Mouse (Mus musculus) yolk sac, embryonic 10.5 days (tissue): ENCODE measurements around the gene Ces2b.
"Not testable (repeated sequence)": the region's sequence is repeated elsewhere in the genome, so short reads cannot be mapped to it uniquely, and the experiment has no call there.

Experiments used
- DNase-seq: peaks from one replicate; pipeline ENCODE4 v3.0.0-alpha.2; 2017; ENCODE audit warnings: low spot score

Gene Ces2b

DNA sequence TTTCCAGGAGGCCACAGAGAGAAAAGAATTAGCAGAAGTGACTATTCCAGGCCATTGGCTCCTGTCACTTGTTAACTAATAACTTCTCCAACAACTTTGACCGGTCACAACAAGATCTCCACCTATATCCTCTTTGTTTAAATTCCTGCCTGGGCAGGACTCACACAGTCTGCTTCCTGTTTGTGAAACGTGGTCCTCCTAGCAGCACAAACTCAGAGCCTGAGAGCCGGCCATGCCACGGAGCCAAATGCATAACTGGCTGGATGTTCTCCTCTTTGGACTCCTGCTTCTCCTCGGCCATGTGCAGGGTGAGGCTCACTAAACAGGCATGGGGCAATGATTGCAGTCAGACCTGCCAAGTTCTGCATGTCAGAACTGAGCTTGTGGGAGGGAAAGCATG is at the start of gene Ces2b:
Gene Ces2b, plus strand, starts transcription at position 133 of the 400 bp plus-strand sequence.
- peak; percentile 50 for DNase-seq

- no peak for DNase-seq
These were observed 44.3 kb upstream of the Ces2b start for GRCm38 (mm10) chr8:104787049-104787448.

DNA sequence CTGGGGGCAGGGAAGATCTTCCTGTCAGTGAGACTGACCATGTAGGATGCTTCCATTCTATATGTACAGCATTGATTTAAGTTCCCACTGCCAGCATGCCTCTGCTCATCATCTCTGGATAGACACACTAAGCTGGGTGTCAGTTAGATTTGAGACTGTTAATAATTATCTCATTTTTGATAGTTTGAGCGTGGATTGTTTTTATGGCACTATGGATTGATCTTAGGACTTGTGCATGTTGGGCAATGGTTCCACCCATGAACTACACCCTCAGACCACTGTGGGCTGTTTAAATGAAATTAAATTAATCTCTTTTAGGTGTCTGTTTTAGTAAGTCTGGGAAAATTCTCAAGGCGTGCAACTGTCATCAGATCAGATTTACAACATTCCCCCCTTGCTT is 42.4 kb upstream of the Ces2b start:
- no peak for DNase-seq

GRCm38 (mm10) chr8:104789886-104790680 is 41.3 kb upstream of the Ces2b start:
- DNase-seq, result no peak

- DNase-seq, result no peak
These were observed 32.0 kb upstream of the Ces2b start for GRCm38 (mm10) chr8:104799385-104799784.

DNA sequence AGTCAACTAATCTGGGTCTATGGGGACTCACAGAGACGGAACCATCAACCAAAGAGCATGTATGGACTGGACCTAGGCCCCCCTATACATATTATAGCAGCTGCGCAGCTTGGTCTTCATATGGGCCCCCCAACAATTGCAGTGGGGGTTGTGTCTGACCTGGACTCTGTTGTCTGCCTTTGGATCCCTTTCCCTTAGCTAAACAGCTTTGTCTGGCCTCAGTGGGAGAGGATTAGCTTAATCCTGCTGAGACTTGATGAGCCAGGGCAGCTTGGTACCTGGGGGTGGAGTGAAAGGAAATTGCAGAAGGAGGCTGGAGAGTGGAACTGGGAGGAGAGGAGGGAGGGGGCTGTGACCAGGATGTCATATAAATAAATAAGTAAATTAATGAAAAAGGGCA is 25.2 kb upstream of the Ces2b start:
- DNase-seq, result no peak

DNA sequence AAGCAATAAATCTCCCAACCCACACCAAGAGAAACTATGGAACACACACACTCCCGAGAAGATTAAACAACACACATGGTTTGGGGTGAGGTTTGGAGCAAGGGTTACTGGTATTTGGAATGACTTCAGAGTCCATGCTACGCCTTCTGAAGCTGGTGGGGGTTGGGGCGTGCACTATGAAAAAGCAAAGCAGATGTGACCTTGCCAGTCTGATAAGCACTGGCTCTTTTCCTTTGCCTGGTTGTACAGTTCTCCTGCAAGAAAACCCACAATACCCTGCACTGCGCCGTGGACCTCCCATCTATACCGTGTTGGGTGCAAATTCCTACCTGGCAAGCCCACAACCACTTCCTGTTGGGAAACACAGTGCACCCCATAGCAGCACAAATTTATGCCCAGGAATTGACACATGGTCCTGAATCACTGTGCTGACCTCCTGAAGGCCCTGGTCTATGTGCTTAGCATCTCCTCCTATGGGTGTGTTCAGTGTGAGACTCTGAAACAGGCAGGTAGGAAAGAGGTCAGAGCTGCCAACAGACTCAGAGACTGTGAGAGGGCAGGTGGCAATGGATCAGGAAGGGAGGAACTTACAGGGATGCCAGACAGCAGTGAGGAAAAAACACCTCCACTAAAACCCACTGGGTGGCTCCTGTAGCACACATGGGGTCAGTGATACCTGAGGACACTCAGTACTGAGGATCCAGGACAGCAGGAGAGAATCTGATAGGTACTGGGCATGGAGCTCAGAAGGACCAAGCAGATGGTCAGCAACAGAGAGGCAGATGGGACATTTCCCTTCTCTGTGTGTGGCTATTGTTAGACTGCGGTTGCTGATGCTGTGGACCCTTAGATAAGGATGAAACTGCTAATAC is 22.6 kb upstream of the Ces2b start:
- no peak for DNase-seq

- no peak for DNase-seq
These were observed 21.9 kb upstream of the Ces2b start for GRCm38 (mm10) chr8:104809436-104809835.

DNA sequence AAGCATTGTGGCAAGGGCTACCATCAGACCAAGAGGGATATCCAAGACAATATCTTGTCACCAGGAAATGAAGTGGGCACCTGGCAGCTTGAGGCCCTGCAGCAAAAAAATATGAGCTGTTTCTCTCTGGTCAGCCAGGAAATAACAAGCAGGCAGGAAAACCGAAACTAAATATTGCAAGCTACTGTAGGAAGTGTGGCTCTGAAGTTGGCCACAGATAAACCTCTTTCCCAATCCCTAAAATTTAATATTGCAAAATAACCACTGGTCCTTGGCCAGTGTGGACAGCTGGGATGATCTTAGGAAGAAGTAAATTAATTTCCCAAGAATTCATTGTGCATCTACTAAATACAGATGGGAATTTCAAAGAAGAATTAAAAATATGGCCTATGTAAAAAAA is 4.5 kb upstream of the Ces2b start:
- DNase-seq, result no peak

GRCm38 (mm10) chr8:104828221-104828620 is 3.2 kb upstream of the Ces2b start:
- DNase-seq, result no peak

DNA sequence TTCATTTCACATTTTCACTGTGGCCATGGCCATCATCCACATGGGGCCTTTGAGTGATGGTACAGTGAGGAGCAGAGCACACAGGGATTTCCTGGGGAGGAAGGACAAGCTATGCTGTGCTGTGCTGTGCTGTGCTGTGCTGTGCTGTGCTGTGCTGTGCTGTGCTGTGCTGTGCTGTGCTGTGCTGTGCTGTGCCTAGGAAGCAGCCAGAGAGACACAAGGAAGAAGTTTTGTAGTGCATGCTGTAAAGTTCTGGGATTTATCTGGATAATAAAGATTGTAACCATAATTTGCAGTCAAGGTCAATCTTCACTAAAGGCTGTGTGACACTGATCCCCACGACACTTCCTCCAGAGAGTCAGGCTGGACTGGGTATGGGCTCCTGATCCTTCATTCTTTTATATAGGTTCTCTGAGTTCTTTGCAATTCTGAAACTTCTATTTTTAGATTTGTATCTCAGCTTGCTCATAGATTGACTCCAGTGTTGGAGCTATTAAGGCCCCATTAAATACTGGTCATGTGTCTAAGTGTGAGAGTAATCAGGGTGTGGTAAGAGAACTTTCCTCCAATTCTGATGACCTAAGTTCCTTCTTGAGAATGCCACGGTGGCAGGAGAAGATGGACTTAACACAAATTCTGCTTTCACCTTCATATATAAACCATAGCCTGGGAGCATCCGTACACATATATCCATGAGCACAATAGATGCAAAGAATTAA is 10.1 kb downstream of the Ces2b start:
- DNase-seq, result no peak

DNA sequence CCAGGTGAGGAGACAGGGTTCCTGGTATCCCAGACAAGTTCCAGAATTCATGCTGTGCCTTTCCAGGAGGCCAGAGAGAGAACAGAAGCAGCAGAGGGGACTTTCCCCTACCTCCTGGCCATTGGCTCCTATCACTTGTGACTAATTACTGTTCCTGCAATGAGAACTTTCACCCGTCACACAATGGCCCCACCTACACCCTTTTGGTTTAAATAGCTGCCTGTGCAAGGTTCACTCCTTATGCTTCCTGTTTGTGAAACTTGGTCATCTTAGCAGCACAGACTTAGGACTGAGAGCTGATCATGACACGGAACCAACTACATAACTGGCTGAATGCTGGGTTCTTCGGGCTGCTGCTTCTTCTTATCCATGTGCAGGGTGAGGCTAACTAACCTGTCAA is 15.5 kb downstream of the Ces2b start, which contains the start of gene Ces2c:
Gene Ces2c, plus strand, starts transcription at position 238 of the 400 bp plus-strand sequence.
- peak; percentile 8 for DNase-seq

- no peak for DNase-seq
These were observed 16.5 kb downstream of the Ces2b start for GRCm38 (mm10) chr8:104847741-104848462.

GRCm38 (mm10) chr8:104866844-104867531 is 35.6 kb downstream of the Ces2b start:
- not testable (repeated sequence) for DNase-seq

DNA sequence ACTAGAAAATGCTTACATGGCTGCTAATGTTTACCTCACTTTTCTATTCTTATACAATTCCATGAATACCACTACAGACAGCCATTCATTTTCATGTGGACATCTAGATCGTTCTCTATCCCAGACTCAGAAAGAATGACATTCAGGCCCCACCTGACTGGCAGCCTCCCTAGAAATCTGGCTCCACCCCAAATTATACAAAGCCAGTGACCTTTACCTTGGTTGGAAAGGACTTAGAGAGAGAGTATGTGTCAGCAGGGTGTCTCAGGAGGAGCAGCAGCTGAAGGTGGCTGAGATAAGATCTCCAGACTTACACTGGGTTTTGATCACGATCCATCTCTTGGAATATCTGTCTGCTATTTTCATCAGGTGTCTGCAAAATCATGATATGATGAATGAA is 37.5 kb downstream of the Ces2b start:
- DNase-seq, result not testable (repeated sequence)

DNA sequence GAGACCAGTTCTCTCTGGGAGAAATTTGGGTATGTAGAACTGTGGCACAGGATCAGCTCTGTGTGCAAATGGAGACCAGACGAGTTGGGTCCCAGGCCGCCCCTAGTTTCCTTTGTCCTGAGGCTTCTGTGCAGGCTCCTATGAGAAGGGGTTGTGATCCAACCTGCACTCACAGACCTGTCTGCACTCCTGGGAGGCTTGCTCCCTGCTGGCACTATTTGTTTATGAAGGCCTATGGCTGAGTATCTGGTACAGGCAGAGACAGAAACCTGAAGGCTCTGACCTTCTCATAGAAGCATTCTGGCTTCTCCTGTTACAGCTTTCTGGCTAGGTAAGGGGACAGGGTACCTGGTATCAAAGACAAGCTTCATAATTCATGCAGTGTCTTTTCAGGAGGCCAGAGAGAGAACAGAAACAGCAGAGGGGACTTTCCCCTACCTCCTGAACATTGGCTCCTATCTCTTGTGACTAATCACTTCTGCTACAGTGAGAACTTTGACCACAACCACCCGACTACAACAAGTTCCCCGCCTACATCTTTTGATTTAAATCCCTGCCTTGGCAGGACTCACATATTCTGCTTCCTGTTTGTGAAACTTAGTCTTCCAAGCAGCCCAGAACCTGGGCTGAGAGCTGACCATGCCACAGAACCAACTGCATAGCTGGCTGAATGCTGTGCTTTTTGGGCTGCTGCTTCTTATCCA is 55.0 kb downstream of the Ces2b start:
- not testable (repeated sequence) for DNase-seq
